Mouse (Mus musculus): ENCODE measurements around the gene Kdm2b.

GRCm38 (mm10) chr5:122909481-122909880, 80.1 kb downstream of the Kdm2b start:
- no peak for TF ChIP-seq POLR2A (IDR thresholded peaks at IDR 0.05; ENCODE audit: low read depth, low read length)
- no peak for TF ChIP-seq CTCF (IDR thresholded peaks at IDR 0.05; ENCODE audit: extremely low read depth, insufficient read depth, insufficient read length, insufficient replicate concordance)

All from spleen, adult 2 months (tissue).